Mouse (Mus musculus) embryo, embryonic 10.5 days (tissue): ENCODE measurements around the gene Dpp10.

Experiments used
- DNase-seq: peaks from one replicate; pipeline ENCODE4 v3.0.0-alpha.2; 2015; ENCODE audit warnings: low spot score

The Dpp10 gene

GRCm38 (mm10) chr1:123919606-123920005, 125.8 kb downstream of the Dpp10 start:
- DNase-seq, result no peak

- no peak for DNase-seq
These were observed 142.7 kb downstream of the Dpp10 start for GRCm38 (mm10) chr1:123902628-123903027.

GRCm38 (mm10) chr1:123901218-123901617, 144.1 kb downstream of the Dpp10 start:
- DNase-seq, result no peak

- DNase-seq, result no peak
These were observed 158.1 kb downstream of the Dpp10 start for GRCm38 (mm10) chr1:123887243-123887642.

- no peak for DNase-seq
These were observed 198.5 kb downstream of the Dpp10 start for GRCm38 (mm10) chr1:123846881-123847280.

GRCm38 (mm10) chr1:123801206-123801605, 244.2 kb downstream of the Dpp10 start:
- DNase-seq, result peak; percentile 1

GRCm38 (mm10) chr1:123765511-123765910, 279.8 kb downstream of the Dpp10 start:
- no peak for DNase-seq

GRCm38 (mm10) chr1:123762272-123762671, 283.1 kb downstream of the Dpp10 start:
- no peak for DNase-seq

GRCm38 (mm10) chr1:123756055-123756454, 289.3 kb downstream of the Dpp10 start:
- DNase-seq, result no peak

- DNase-seq, result no peak
These were observed 338.1 kb downstream of the Dpp10 start for GRCm38 (mm10) chr1:123707292-123707691.

- DNase-seq, result no peak
These were observed 386.9 kb downstream of the Dpp10 start for GRCm38 (mm10) chr1:123658409-123658808.

GRCm38 (mm10) chr1:123656607-123657006, 388.8 kb downstream of the Dpp10 start:
- DNase-seq, result no peak

- no peak for DNase-seq
These were observed 407.5 kb downstream of the Dpp10 start for GRCm38 (mm10) chr1:123637897-123638296.

- no peak for DNase-seq
These were observed 417.1 kb downstream of the Dpp10 start for GRCm38 (mm10) chr1:123628268-123628667.

GRCm38 (mm10) chr1:123584857-123585256, 460.5 kb downstream of the Dpp10 start:
- no peak for DNase-seq

- DNase-seq, result no peak
These were observed 465.2 kb downstream of the Dpp10 start for GRCm38 (mm10) chr1:123580112-123580511.

GRCm38 (mm10) chr1:123573713-123574112, 471.6 kb downstream of the Dpp10 start:
- no peak for DNase-seq

- no peak for DNase-seq
These were observed 502.9 kb downstream of the Dpp10 start for GRCm38 (mm10) chr1:123542496-123542895.

GRCm38 (mm10) chr1:123467729-123468128, 577.6 kb downstream of the Dpp10 start:
- no peak for DNase-seq

- peak; percentile 18 for DNase-seq
These were observed 631.2 kb downstream of the Dpp10 start for GRCm38 (mm10) chr1:123414163-123414562.

GRCm38 (mm10) chr1:123351300-123351699, 694.1 kb downstream of the Dpp10 start:
- DNase-seq, result no peak

- DNase-seq, result no peak
These were observed 707.5 kb downstream of the Dpp10 start for GRCm38 (mm10) chr1:123337877-123338276.

- DNase-seq, result no peak
These were observed 728.5 kb downstream of the Dpp10 start for GRCm38 (mm10) chr1:123316886-123317285.
